Mouse (Mus musculus): ENCODE measurements around the gene Gtpbp6.
A peak's percentile ranks its signal among the peaks of the same experiment; 100 is the strongest.
"Not testable (repeated sequence)": the region's sequence is repeated elsewhere in the genome, so short reads cannot be mapped to it uniquely, and the experiment has no call there.

The Gtpbp6 gene

DNA sequence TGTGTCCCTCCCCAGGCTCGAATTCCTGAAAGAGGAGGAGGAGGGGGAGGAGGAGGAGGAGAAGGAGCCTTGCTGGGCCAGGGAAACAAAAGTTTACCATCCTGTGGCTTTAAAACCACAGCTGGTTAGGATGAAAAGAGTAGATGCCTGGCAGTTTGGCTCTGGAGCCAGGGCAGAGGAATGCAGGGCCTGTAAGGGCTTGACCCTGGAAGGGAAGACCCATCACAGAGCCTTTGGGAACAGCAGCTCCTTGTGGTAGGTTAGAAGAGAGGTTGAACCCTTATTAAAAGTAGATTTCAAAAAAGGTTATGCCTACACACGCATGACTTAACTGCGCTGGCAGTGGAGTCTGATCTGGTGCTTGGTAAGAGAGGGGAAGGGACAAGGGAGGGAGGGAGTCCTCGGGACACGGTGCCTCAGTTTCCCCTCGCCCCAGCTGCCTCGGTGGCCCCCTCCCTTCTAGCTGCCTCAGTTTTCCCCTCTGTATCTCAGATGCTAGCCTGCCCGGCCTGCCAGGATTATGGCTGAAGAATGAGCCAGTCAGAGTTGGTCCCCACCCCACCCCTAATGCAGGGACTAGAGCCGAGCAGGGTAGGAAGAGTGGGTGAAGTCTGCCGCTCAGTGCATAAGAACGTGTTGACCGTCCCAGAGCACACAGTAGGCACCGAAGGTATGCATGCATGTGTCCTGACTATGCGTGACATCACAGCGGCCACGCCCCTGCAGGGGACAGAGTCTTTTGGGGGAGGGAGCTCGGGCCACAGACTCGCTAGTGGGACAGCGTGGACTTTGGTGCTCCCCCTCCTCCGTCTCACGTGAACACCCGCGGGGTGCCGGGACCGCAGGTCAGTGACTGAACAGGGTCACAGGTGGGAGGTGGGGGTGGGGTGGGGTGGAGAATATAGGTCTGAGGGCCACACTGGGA, 8.1 kb downstream of the Gtpbp6 start, which contains the start of gene Plcxd1:
Plcxd1 (plus strand) TSS at position 314 of the 925 bp plus-strand sequence.
- no peak for DNase-seq (ENCODE audit: low read depth, low spot score)

DNA sequence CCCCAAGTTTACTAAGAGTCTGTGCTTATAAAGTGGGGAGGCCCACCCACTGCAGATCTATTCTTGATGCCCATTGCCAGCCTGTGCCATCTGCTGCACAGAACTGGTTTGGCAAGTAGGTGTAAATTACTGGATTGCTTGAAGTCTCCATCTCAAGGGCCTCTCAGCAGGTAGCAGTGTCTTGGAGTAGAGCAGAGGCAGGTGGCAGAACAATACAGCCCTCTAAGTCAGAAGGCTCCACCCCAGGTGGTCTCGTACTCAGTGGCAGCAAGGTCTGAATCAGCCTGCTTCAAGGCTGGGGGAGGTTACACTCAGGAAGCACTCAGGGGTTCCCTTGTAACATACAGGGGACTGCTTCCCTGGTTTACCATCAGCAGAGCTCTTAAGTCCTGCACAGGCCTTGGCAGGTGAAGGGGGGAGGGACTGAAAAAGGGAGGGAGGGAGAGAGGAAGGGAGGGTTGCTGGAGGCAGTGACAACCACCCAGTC, 9.0 kb downstream of the Gtpbp6 start:
- DNase-seq (ENCODE audit: low read depth, low spot score) = no peak

DNA sequence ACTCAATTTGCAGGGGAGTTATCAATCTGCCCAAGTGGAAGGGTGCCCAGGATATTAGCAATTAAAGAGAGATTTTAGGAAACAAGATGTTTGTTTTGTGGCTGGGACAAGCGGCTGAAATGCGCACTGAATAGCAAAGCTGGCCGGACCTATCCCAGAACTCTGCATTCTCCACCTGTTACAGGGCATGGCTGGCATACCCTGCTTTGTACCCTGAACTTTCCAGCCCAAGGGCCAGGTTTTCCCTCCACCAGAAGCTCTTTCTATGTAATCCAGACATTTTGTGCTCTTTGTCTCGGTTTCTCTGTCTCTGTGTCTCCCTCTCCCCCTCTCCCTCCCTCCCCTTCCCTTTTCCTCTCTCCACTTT, 13.2 kb downstream of the Gtpbp6 start:
- no peak for DNase-seq (ENCODE audit: low read depth, low spot score)

DNA sequence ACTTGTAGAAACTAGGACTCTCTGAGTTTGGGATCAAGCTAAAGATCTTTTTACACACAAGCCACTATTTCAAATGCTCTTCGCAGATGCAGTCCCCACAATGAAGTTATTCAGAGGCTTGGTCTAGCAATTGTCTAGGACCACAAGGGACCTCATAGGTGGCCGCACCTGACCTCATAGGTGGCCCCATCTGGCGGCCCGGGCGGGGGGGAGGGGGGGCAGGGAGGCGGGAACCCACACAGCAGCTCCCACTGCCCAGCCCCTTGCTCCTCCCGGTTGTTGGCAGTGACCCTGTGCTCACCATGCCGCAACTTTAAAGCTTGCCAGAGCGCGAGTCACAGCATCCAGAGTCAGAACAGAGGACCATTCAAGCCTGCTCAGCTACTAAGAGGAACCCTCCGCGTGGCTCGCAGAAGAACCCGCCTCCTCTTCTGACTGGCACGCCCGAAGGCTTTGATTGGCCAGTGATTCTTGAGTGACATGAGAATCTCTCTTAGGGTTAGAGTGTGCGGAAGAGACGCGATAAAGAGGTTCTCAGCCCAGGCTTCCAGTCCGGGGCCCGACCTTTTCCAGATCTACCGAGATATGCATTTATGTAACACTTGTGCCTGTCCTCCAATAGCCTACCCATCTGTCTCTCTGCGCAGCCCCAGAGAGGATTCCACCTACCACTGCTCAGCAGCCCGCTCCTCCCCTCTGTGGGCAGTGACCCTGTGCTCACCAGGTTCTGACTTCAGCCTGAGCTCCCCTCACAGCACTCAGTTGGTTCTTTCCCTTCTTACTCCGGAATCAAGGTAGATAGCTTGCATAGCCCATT, 13.8 kb downstream of the Gtpbp6 start, which contains the start of gene Gm35315:
Gm35315 (minus strand) TSS at position 391 of the 817 bp plus-strand sequence.
- peak; percentile 66 for DNase-seq (ENCODE audit: low read depth, low spot score)

DNA sequence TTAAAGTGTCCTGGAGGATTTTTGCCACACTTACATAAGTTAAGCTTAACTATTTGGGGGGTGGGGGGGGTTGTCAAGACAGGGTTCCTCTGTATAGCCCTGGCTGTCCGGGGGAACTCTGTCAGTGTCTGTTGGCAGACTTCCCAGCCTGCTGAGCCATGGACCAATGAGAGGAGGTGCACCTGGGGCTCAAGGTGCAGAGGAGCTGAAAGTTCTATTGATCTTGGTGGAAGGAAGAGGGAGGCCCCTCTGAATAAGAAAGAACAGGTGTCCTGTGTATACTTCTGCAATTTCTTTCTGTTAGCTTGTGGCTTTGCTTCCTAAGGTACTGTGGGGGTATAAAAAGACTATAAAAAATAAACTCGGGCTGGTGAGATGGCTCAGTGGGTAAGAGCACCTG, 16.5 kb downstream of the Gtpbp6 start:
- no peak for DNase-seq (ENCODE audit: low read depth, low spot score)

DNA sequence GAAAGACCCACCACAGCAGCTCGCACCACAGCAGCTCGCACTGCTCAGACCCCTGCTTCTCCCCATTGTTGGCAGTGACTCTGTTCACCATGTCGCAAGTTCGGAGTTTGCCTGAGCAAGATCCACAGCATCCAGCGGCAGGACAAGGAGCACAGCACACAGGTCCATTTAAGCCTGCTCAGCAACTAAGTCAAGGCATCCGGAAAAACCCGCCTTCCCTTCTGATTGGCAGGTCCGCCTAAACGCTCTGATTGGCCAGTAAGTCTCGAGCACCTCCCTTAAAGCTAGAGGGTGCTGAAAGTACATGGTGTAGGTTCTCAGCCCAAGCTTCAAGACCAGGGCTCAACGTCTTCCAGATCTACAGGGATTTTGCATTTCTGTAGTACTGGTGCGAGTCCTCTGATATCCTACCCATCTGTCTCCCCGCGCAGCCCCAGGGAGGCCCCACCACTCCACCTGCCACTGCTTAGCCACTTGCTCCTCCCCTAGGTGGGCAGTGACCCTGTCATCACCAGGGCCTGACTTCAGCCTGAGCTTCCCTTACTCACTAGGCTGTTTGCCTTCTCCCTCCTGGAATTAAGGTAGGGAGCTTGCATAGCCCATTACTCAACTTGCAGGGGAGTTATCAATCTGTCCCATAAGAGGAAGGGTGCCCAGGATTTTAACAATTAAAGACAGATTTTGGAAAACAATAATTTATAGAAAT, 21.7 kb downstream of the Gtpbp6 start:
- no peak for DNase-seq (ENCODE audit: low read depth, low spot score)

DNA sequence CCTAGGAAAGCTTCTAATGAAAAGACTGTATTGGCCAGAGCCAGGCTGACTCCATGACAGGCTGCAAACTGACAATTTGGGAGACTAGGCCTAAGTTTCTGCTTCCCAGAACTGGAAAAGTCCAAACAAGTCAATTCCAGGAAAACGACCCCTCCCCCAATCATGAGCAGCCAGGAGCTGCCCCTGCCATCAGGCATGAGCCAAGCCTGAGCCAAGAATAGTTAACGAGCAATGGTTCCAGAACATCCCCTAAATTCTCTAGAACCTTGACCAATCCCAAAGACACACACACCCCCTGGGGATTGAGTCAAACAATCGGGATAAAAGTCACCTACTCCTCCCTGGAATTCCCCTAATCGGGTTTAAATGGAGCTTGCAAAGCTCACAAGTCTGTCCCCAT, 25.0 kb downstream of the Gtpbp6 start:
- no peak for DNase-seq (ENCODE audit: low read depth, low spot score)

DNA sequence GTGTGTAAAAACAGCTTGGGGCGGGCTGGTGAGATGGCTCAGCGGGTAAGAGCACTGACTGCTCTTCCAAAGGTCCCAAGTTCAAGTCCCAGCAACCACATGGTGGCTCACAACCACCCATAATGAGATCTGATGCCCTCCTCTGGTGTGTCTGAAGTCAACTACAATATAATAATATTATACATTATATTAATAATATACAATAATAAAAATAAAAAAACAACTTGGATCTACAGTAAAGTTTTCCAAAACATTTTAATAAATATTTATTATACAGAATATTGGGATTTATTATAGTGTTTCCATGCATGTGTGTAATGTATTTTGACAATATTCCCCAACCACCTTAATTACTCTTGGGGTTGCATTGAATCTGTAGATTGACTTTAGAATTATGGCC, 35.6 kb downstream of the Gtpbp6 start, which contains the start of gene Gm17655:
Gm17655 (minus strand) TSS at position 101 of the 400 bp plus-strand sequence.
- DNase-seq (ENCODE audit: low read depth, low spot score) = not testable (repeated sequence)

DNA sequence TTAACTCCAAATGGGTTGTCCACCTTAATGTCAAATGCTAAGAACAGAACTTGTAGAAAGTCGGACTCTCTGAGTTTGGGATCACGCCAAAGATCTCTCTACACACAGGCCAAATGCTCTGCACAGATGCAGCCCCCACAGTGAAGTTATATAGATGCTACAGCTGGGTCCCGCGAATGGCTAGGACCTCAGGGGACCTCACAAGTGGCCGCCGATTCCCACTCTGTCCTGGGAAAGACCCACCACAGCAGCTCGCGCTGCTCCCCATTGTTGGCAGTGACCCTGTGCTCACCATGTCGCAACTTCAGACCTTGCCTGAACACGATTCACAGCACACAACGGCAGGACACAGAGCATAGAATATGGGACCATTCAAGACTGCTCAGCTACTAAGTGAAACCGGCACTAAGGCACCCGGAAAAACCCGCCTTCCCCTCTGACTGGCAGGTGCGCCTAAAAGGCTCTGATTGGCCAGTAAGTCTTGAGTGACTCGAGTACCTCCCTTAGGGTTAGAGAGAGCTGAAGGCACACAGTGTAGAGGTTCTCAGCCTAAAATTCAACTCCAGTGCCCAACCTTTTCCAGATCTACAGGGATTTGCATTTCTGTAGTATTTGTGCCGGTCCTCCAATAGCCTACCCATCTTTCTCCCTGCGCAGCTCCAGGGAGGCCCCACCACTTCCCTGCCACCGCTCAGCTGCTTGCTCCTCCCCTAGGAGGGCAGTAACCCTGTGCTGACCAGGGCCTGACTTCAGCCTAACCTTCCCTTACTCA, 50.2 kb downstream of the Gtpbp6 start:
- peak; percentile 43 for DNase-seq (ENCODE audit: low read depth, low spot score)
